In the genomic region with DNA sequence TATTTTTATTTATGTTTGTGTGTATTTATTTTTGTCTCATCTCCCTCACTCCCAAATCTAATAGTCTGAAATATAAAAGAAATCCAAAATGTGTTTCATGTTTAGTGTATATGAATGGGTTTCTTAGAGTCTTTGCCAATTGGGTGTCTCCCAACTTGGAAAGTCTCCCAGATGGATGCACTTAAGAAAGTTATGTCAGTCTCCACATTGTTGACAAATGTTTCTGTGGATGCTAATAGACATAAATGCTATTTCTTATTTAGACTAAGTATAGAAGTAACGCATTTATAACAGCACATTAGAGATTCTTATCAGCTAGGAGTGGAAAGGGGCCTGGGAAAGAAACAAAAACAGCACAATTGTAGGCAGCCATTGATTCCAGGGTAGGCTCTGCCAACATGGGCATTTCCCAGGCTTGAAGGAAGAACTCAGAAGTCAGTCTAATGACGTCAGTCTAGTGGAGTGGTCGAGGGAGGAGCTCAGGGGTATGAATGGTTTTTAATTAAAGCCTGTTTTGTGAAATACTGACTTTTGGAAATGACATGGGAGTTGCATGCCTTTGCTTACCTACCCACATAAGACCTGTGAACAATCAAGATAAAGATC, we compare ENCODE assay signal across 20 mouse cellular contexts.
DNase-seq lines count a peak whose midpoint lies in the region; ATAC-seq and TF ChIP-seq lines count a peak whose summit lies in the region.
"Had no signal": no experiment of that assay in that cellular context is flagged by ENCODE, and none has a peak within 500 bp of the region (broad histone marks: within the 10 kb centered on the region; RNA-seq: fewer than 3 reads in every experiment).

No protein-coding gene starts in this region.

- peaks cover 3% of the 10 kb centered on the region; the same call in 1 of the 2 replicates for H3K4me1 ChIP-seq in forebrain, embryonic 15.5 days
- peaks cover 12% of the 10 kb centered on the region for H3K4me1 ChIP-seq in forebrain, embryonic 10.5 days
- no peaks in the 10 kb centered on the region for H3K4me1 ChIP-seq in midbrain, postnatal 0 days (ENCODE audit: insufficient read depth, low read length)
- no peaks in the 10 kb centered on the region for H3K4me1 ChIP-seq in midbrain, embryonic 14.5 days (ENCODE audit: control insufficient read depth, insufficient read depth, low read length)
- H3K4me1 ChIP-seq in forebrain, postnatal 0 days (ENCODE audit: insufficient read depth): no peaks in the 10 kb centered on the region
- H3K4me1 ChIP-seq in thymus, adult 2 months (replicated peaks; ENCODE audit: control insufficient read depth, insufficient read depth, low read length): no peaks in the 10 kb centered on the region
- H3K4me1 ChIP-seq: embryonic facial prominence, embryonic 12.5 days; heart, embryonic 13.5 days; liver, embryonic 12.5 days; midbrain, embryonic 13.5 days had no signal

- no peak for TF ChIP-seq CTCF in midbrain, postnatal 0 days (IDR thresholded peaks at IDR 0.05)
- TF ChIP-seq CTCF in forebrain, postnatal 0 days (IDR thresholded peaks at IDR 0.05; ENCODE audit: low read depth): no peak
- TF ChIP-seq CTCF in thymus, adult 2 months (IDR thresholded peaks at IDR 0.05; ENCODE audit: borderline replicate concordance, control insufficient read depth, extremely low read depth, insufficient read depth, low read length, poor library complexity): no peak

- no peaks in the 10 kb centered on the region for H3K9me3 ChIP-seq in forebrain, embryonic 15.5 days
- H3K9me3 ChIP-seq in forebrain, embryonic 10.5 days: no peaks in the 10 kb centered on the region
- H3K9me3 ChIP-seq in midbrain, postnatal 0 days (ENCODE audit: low read length): no peaks in the 10 kb centered on the region
- H3K9me3 ChIP-seq in midbrain, embryonic 14.5 days (ENCODE audit: control insufficient read depth, low read length): peaks cover 3% of the 10 kb centered on the region; the same call in 1 of the 2 replicates
- no peaks in the 10 kb centered on the region for H3K9me3 ChIP-seq in forebrain, postnatal 0 days (ENCODE audit: low read length)
- H3K9me3 ChIP-seq: embryonic facial prominence, embryonic 12.5 days; heart, embryonic 13.5 days; liver, embryonic 12.5 days; midbrain, embryonic 13.5 days had no signal

- H3K9ac ChIP-seq in forebrain, embryonic 15.5 days (replicated peaks): no peak overlapping the region
- H3K9ac ChIP-seq in midbrain, postnatal 0 days (replicated peaks; ENCODE audit: low read length, poor library complexity, severe bottlenecking): no peak overlapping the region
- H3K9ac ChIP-seq in midbrain, embryonic 14.5 days (replicated peaks; ENCODE audit: low read length): no peak overlapping the region
- H3K9ac ChIP-seq in forebrain, postnatal 0 days: no peak overlapping the region
- H3K9ac ChIP-seq: embryonic facial prominence, embryonic 12.5 days; heart, embryonic 13.5 days; liver, embryonic 12.5 days; midbrain, embryonic 13.5 days had no signal

- no peaks in the 10 kb centered on the region for H3K36me3 ChIP-seq in forebrain, embryonic 15.5 days
- no peaks in the 10 kb centered on the region for H3K36me3 ChIP-seq in forebrain, embryonic 10.5 days (replicated peaks)
- H3K36me3 ChIP-seq in midbrain, postnatal 0 days (ENCODE audit: insufficient read depth, low read length): no peaks in the 10 kb centered on the region
- no peaks in the 10 kb centered on the region for H3K36me3 ChIP-seq in midbrain, embryonic 14.5 days (ENCODE audit: control insufficient read depth, insufficient read depth, low read length)
- no peaks in the 10 kb centered on the region for H3K36me3 ChIP-seq in forebrain, postnatal 0 days (ENCODE audit: insufficient read depth)
- H3K36me3 ChIP-seq in thymus, adult 2 months (ENCODE audit: control insufficient read depth, insufficient read depth, low read length): no peaks in the 10 kb centered on the region
- H3K36me3 ChIP-seq: embryonic facial prominence, embryonic 12.5 days; heart, embryonic 13.5 days; liver, embryonic 12.5 days; midbrain, embryonic 13.5 days had no signal

- no peak overlapping the region for H3K4me3 ChIP-seq in forebrain, embryonic 15.5 days
- no peak overlapping the region for H3K4me3 ChIP-seq in forebrain, embryonic 10.5 days
- H3K4me3 ChIP-seq in midbrain, postnatal 0 days (ENCODE audit: low read depth, low read length): no peak overlapping the region
- H3K4me3 ChIP-seq in midbrain, embryonic 14.5 days (replicated peaks; ENCODE audit: low read depth, low read length): no peak overlapping the region
- H3K4me3 ChIP-seq in forebrain, postnatal 0 days (ENCODE audit: low read depth, low read length): no peak overlapping the region
- H3K4me3 ChIP-seq in thymus, adult 2 months (ENCODE audit: control insufficient read depth, insufficient read depth, low read length): no peak overlapping the region
- H3K4me3 ChIP-seq: embryonic facial prominence, embryonic 12.5 days; gastrocnemius, adult 2 months; heart, embryonic 13.5 days; liver, embryonic 12.5 days; midbrain, embryonic 13.5 days had no signal

- ATAC-seq in forebrain, embryonic 15.5 days (replicated peaks): peak; percentile 60
- no peak for ATAC-seq in midbrain, postnatal 0 days (ENCODE audit: low FRiP score)
- no peak for ATAC-seq in midbrain, embryonic 14.5 days (ENCODE audit: low FRiP score, low TSS enrichment)
- no peak for ATAC-seq in forebrain, postnatal 0 days
- ATAC-seq: inflammation-experienced regulatory T-cells, adult 6 months; liver, embryonic 12.5 days; midbrain, embryonic 13.5 days had no signal

- DNase-seq in forebrain, embryonic 10.5 days (ENCODE audit: extremely low spot score, low spot score): no peak
- peak; percentile 40 to 41 for DNase-seq in kidney, postnatal 4 days
- DNase-seq in kidney, adult 18-20 months: no peak
- peak; percentile 12 for DNase-seq in midbrain, postnatal 0 days (ENCODE audit: low spot score)
- DNase-seq in midbrain, embryonic 14.5 days: no peak
- peak; percentile 56 for DNase-seq in forebrain, postnatal 0 days
- DNase-seq in thymus, adult 2 months: no peak
- DNase-seq: adrenal gland, postnatal 14 days; B cell, adult 2 months; cerebellum, adult 18-20 months; gastrocnemius, adult 2 months; heart, postnatal 36 days; layer of hippocampus, postnatal 36 days; thymus, postnatal 14 days had no signal

- H3K27me3 ChIP-seq in forebrain, embryonic 15.5 days: no peaks in the 10 kb centered on the region
- no peaks in the 10 kb centered on the region for H3K27me3 ChIP-seq in forebrain, embryonic 10.5 days (ENCODE audit: poor library complexity, severe bottlenecking)
- no peaks in the 10 kb centered on the region for H3K27me3 ChIP-seq in midbrain, postnatal 0 days (ENCODE audit: insufficient read depth, low read length)
- no peaks in the 10 kb centered on the region for H3K27me3 ChIP-seq in midbrain, embryonic 14.5 days (ENCODE audit: control insufficient read depth, insufficient read depth, low read length)
- no peaks in the 10 kb centered on the region for H3K27me3 ChIP-seq in forebrain, postnatal 0 days (ENCODE audit: insufficient read depth, low read length)
- no peaks in the 10 kb centered on the region for H3K27me3 ChIP-seq in thymus, adult 2 months (ENCODE audit: control insufficient read depth, insufficient read depth, low read length)
- H3K27me3 ChIP-seq: embryonic facial prominence, embryonic 12.5 days; heart, embryonic 13.5 days; liver, embryonic 12.5 days; midbrain, embryonic 13.5 days had no signal

- H3K4me2 ChIP-seq in forebrain, embryonic 15.5 days (replicated peaks): no peak overlapping the region
- no peak overlapping the region for H3K4me2 ChIP-seq in midbrain, postnatal 0 days (ENCODE audit: low read depth, low read length, poor library complexity, severe bottlenecking)
- H3K4me2 ChIP-seq in midbrain, embryonic 14.5 days (ENCODE audit: low read length): no peak overlapping the region
- no peak overlapping the region for H3K4me2 ChIP-seq in forebrain, postnatal 0 days (ENCODE audit: low read depth)
- H3K4me2 ChIP-seq: embryonic facial prominence, embryonic 12.5 days; heart, embryonic 13.5 days; liver, embryonic 12.5 days; midbrain, embryonic 13.5 days had no signal

- H3K27ac ChIP-seq in forebrain, embryonic 15.5 days (replicated peaks): no peak overlapping the region
- no peak overlapping the region for H3K27ac ChIP-seq in forebrain, embryonic 10.5 days
- H3K27ac ChIP-seq in midbrain, postnatal 0 days (ENCODE audit: low read depth, low read length): no peak overlapping the region
- H3K27ac ChIP-seq in midbrain, embryonic 14.5 days (replicated peaks; ENCODE audit: low read depth, low read length): no peak overlapping the region
- H3K27ac ChIP-seq in forebrain, postnatal 0 days (ENCODE audit: low read depth, low read length): no peak overlapping the region
- no peak overlapping the region for H3K27ac ChIP-seq in thymus, adult 2 months (ENCODE audit: control insufficient read depth, insufficient read depth, low read length)
- H3K27ac ChIP-seq: embryonic facial prominence, embryonic 12.5 days; gastrocnemius, adult 2 months; heart, embryonic 13.5 days; liver, embryonic 12.5 days; midbrain, embryonic 13.5 days had no signal

- TF ChIP-seq POLR2A in thymus, adult 2 months (IDR thresholded peaks at IDR 0.05; ENCODE audit: control insufficient read depth, extremely low read depth, insufficient read depth, low read length, poor library complexity): no peak

- WGBS in forebrain, embryonic 15.5 days: 44% methylated on average over 3 of the region's 3 CpGs
- 85% methylated on average over 3 of the region's 3 CpGs for WGBS in forebrain, embryonic 10.5 days
- WGBS in midbrain, postnatal 0 days: 70% methylated on average over 3 of the region's 3 CpGs
- WGBS in midbrain, embryonic 14.5 days: 83% methylated on average over 3 of the region's 3 CpGs
- WGBS in forebrain, postnatal 0 days: 34% methylated on average over 3 of the region's 3 CpGs
- WGBS in thymus, adult 2 months: 77% methylated on average over 3 of the region's 3 CpGs

Comparison
In these comparisons a context has a peak if more than half of its experiments do, and no peak if none do; other contexts are left out.
1. DNase-seq: peak in kidney, postnatal 4 days (2 of 2), midbrain, postnatal 0 days (single experiment) and forebrain, postnatal 0 days (single experiment); none in forebrain, embryonic 10.5 days (single experiment), kidney, adult 18-20 months (single experiment), midbrain, embryonic 14.5 days (single experiment) and thymus, adult 2 months (single experiment).